ENCODE assay signal across 21 mouse cellular contexts in genomic region chr6:137159372-137159926, GRCm38 (mm10). TPM values are rescaled to one million over a fixed set of nuclear protein-coding genes. Genes with fewer than 3 reads are reported as not detected.
"Had no signal": no experiment of that assay in that cellular context is flagged by ENCODE, and none has a peak within 500 bp of the region (broad histone marks: within the 10 kb centered on the region; RNA-seq: fewer than 3 reads in every experiment).

No protein-coding gene starts in this region.

- H3K9ac ChIP-seq: limb, embryonic 12.5 days; limb, embryonic 15.5 days; liver, embryonic 14.5 days; liver, postnatal 0 days; lung, embryonic 15.5 days; midbrain, embryonic 12.5 days; midbrain, embryonic 15.5 days; neural tube, embryonic 12.5 days; neural tube, embryonic 15.5 days; stomach, embryonic 15.5 days had no signal

- H3K9me3 ChIP-seq: limb, embryonic 12.5 days; limb, embryonic 15.5 days; lung, embryonic 15.5 days; midbrain, embryonic 12.5 days; midbrain, embryonic 15.5 days; neural tube, embryonic 12.5 days; neural tube, embryonic 15.5 days; stomach, embryonic 15.5 days had no signal

- H3K27ac ChIP-seq: limb, embryonic 12.5 days; limb, embryonic 15.5 days; liver, embryonic 14.5 days; lung, embryonic 15.5 days; midbrain, embryonic 12.5 days; midbrain, embryonic 15.5 days; neural tube, embryonic 12.5 days; neural tube, embryonic 15.5 days; stomach, embryonic 15.5 days had no signal

- DNase-seq: kidney, postnatal 14 days; kidney, postnatal 4 days; left cerebral cortex, postnatal 4 days; liver, postnatal 0 days; lung, postnatal 14 days; lung, postnatal 4 days; right cerebral cortex, adult 18-20 months; right cerebral cortex, postnatal 14 days; right cerebral cortex, postnatal 4 days; thymus, postnatal 25 days had no signal

- H3K4me2 ChIP-seq: limb, embryonic 12.5 days; limb, embryonic 15.5 days; liver, embryonic 11.5 days; lung, embryonic 15.5 days; midbrain, embryonic 12.5 days; midbrain, embryonic 15.5 days; neural tube, embryonic 12.5 days; neural tube, embryonic 15.5 days; stomach, embryonic 15.5 days had no signal

- H3K36me3 ChIP-seq: limb, embryonic 12.5 days; lung, embryonic 15.5 days; midbrain, embryonic 12.5 days; midbrain, embryonic 15.5 days; neural tube, embryonic 12.5 days; neural tube, embryonic 15.5 days; stomach, embryonic 15.5 days had no signal

- ATAC-seq: liver, postnatal 0 days; midbrain, embryonic 15.5 days had no signal

- H3K4me3 ChIP-seq: limb, embryonic 12.5 days; limb, embryonic 15.5 days; lung, embryonic 15.5 days; midbrain, embryonic 12.5 days; midbrain, embryonic 15.5 days; neural tube, embryonic 12.5 days; neural tube, embryonic 15.5 days; stomach, embryonic 15.5 days had no signal

- H3K27me3 ChIP-seq: limb, embryonic 12.5 days; limb, embryonic 15.5 days; lung, embryonic 15.5 days; midbrain, embryonic 15.5 days; neural tube, embryonic 12.5 days; neural tube, embryonic 15.5 days; stomach, embryonic 15.5 days had no signal

- H3K4me1 ChIP-seq: lung, embryonic 15.5 days; midbrain, embryonic 12.5 days; midbrain, embryonic 15.5 days; neural tube, embryonic 12.5 days; neural tube, embryonic 15.5 days had no signal

RNA-seq across cellular contexts. Expression of gene Rerg, which starts 10.8 kb away (rescaled TPM):
- total RNA-seq: megakaryocyte progenitor cell, adult 5-6 weeks had no signal
